Mouse (Mus musculus) bone marrow, adult 2 months (tissue): ENCODE results near the gene Smyd3. TPM values are rescaled to one million over a fixed set of nuclear protein-coding genes. Genes with fewer than 3 reads are reported as not detected.
"Not testable (repeated sequence)": the region's sequence is repeated elsewhere in the genome, so short reads cannot be mapped to it uniquely, and the experiment has no call there.

ENCODE experiments used
- H3K27ac ChIP-seq: fragments of 200-500 bp; 2 replicates; pipeline ENCODE4 v1.5.1; 2012; ENCODE audit warnings: low read depth, mild to moderate bottlenecking, control low read depth, inconsistent platforms, low read length; ENCODE audit not compliant: control insufficient read depth, poor library complexity, insufficient read depth
- H3K4me1 ChIP-seq: fragments of 200-500 bp; 2 replicates; pipeline ENCODE4 v1.6.1; 2011; ENCODE audit warnings: low read length; ENCODE audit not compliant: control insufficient read depth, insufficient read depth
- H3K4me3 ChIP-seq: fragments of 200-500 bp; replicated peaks from 2 replicates; pipeline ENCODE3; 2011; ENCODE audit warnings: mild to moderate bottlenecking, low read depth, low read length, control low read depth; ENCODE audit not compliant: control insufficient read depth
- CTCF ChIP-seq: fragments of 200-500 bp; IDR thresholded peaks from 2 replicates; pipeline ENCODE4 v1.5.1; 2011; ENCODE audit warnings: low read length, control low read depth; ENCODE audit not compliant: control insufficient read depth, insufficient read depth
- POLR2A ChIP-seq: fragments of 200-500 bp; IDR thresholded peaks from 2 replicates; pipeline ENCODE4 v1.6.1; 2011; ENCODE audit warnings: low read depth, mild to moderate bottlenecking, control low read depth, low read length, borderline replicate concordance; ENCODE audit not compliant: control insufficient read depth
- WGBS: fragments of 180-500 bp; shearing (Covaris S2); methylation state at CpG from one replicate; pipeline ENCODE4 v1.1.7; 2018; 5-methylcytosine and 5-hydroxymethylcytosine counted together
- polyA plus RNA-seq: library from polyadenylated mRNA; stranded (reverse); fragments of >200 nt; gene quantifications from 2 replicates; pipeline ENCODE4 v1.2.4, GENCODE M21; 2011; ENCODE audit warnings: low replicate concordance; ENCODE audit not compliant: missing spikeins, insufficient read depth, insufficient read length

Gene Smyd3
- polyA plus RNA-seq, 1 experiment = 20.8 TPM

DNA sequence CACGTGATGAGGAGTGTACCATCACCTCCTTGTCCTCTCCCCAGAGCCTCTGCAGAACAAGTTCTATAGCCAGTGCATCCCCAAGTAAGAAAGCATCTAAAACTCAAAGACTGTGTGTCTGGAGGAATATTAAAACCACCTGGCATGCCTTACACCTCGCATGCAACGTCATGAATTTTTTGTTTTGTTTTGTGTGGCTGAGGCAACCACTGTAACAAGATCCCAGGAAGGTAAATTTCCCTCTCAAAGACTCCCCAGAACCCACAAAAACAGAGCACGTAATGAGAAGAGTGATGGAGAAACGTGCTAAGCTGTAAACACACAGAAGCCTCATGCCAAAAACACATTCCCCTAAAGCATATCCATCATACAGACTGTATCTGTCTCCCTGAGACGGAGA is 222.2 kb downstream of the Smyd3 start:
- Histone ChIP-seq H3K27ac (no peak overlapping the region), H3K4me1 (no peaks in the 10 kb centered on the region), H3K4me3 (no peak overlapping the region)
- WGBS = 77% methylated on average over 6 of the region's 6 CpGs
- TF ChIP-seq POLR2A = no peak
- TF ChIP-seq CTCF = no peak

- 90% methylated on average over 8 of the region's 8 CpGs for WGBS
Observed at GRCm38 (mm10) chr1:179293772-179294353, 224.0 kb downstream of the Smyd3 start.

DNA sequence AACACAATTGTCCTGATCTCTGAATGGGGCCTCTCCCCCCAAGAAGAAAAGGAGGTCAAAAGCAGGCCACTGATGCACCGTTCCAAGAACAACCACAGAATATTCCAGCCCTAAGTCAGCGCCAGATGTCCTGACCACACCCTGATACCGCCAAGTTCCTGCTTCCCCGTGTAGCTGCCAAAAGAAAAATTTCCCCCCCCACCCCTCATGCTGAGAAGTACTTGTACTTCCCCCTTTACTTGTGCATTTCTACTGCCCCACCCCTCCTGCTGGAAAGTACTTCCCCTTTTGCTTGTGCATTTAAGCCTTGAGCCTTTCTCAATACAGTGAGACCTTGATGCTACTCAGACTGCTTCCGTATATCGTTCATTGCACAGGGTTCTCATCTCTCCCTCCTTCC is 227.7 kb downstream of the Smyd3 start:
- H3K27ac ChIP-seq, H3K4me1 ChIP-seq, H3K4me3 ChIP-seq: not testable (repeated sequence)
- WGBS = 88% methylated on average over 6 of the region's 6 CpGs

More at GRCm38 (mm10) chr1:179293772-179294353, 224.0 kb downstream of the Smyd3 start:
- no peak overlapping the region for H3K27ac ChIP-seq
- no peaks in the 10 kb centered on the region for H3K4me1 ChIP-seq
- TF ChIP-seq CTCF (no peak), POLR2A (no peak)
- no peak overlapping the region for H3K4me3 ChIP-seq

- H3K4me3 ChIP-seq = no peak overlapping the region
- no peaks in the 10 kb centered on the region for H3K4me1 ChIP-seq
- TF ChIP-seq POLR2A (no peak), CTCF (no peak)
- H3K27ac ChIP-seq = no peak overlapping the region
- 92% methylated on average over 3 of the region's 3 CpGs for WGBS
Observed at GRCm38 (mm10) chr1:179289744-179290143, 228.1 kb downstream of the Smyd3 start.

DNA sequence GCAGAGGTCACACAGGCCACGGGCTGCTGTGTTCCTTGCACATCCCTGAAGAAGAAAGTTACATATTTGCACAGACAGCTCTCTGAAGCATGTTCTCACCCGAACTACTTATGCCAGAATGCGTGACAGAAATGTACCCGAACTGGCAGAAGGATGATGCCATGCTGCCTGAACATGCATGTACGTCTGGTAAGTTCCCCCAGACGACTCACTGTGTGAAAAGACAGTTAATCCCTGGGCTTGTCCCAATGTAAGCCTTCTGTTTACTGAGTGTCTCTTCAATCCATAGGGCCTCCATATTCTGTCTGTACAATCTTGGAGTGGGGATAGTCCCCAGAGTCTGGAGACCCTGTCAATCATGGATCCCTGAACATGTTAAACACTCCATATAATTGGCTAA is 231.1 kb downstream of the Smyd3 start:
- H3K4me1 ChIP-seq = no peaks in the 10 kb centered on the region
- H3K27ac ChIP-seq = no peak overlapping the region
- no peak for TF ChIP-seq CTCF
- TF ChIP-seq POLR2A = no peak
- H3K4me3 ChIP-seq = no peak overlapping the region
- WGBS = 90% methylated on average over 6 of the region's 6 CpGs

DNA sequence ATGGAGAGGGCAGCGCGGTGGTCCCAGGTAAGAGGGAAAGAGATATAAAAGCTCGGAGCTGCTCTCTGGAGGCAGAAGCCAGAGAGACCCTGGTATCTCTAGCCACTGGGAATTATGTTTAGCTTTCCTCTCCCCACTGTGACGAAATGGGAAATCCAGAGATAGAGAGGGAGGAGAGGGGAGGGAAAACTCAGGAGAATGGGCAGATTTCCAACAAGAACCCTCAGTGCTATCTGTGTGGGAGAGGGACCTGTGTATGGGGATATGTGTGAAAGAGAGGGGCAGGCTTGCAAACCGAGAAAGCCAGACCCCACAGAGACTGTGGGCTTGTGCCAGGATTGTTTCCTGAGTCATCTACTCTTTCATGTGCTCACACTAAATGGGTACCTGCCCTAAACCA is 235.0 kb downstream of the Smyd3 start:
- TF ChIP-seq CTCF (no peak), POLR2A (no peak)
- no peaks in the 10 kb centered on the region for H3K4me1 ChIP-seq
- no peak overlapping the region for H3K27ac ChIP-seq
- H3K4me3 ChIP-seq = no peak overlapping the region
- WGBS = 83% methylated on average over 5 of the region's 5 CpGs

GRCm38 (mm10) chr1:179281401-179282121 is 236.3 kb downstream of the Smyd3 start:
- Histone ChIP-seq H3K4me3 (no peak overlapping the region), H3K4me1 (no peaks in the 10 kb centered on the region), H3K27ac (no peak overlapping the region)
- no peak for TF ChIP-seq POLR2A
- no peak for TF ChIP-seq CTCF
- 86% methylated on average over 13 of the region's 13 CpGs for WGBS

DNA sequence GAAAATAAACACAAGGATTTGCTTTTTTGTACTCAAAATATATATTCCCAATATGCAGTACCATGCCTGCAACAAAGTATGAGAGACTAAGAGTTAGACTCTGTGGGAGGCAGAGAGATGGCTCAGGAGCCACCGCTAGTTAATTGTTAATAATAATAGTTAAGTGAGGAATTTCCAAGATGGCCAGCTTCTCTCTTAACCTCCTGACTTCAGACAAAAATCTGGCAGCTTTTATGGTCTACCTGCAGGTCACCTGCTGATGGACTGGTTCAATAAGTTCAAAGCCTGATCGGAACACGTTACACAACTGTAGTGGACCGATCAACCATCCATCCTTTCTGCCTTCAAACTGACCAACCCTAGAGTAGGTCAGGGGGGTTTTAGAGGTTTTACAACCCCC is 238.7 kb downstream of the Smyd3 start:
- 86% methylated on average over 4 of the region's 4 CpGs for WGBS
- H3K4me3 ChIP-seq = no peak overlapping the region
- H3K27ac ChIP-seq = no peak overlapping the region
- TF ChIP-seq CTCF = no peak
- TF ChIP-seq POLR2A = no peak
- no peaks in the 10 kb centered on the region for H3K4me1 ChIP-seq

DNA sequence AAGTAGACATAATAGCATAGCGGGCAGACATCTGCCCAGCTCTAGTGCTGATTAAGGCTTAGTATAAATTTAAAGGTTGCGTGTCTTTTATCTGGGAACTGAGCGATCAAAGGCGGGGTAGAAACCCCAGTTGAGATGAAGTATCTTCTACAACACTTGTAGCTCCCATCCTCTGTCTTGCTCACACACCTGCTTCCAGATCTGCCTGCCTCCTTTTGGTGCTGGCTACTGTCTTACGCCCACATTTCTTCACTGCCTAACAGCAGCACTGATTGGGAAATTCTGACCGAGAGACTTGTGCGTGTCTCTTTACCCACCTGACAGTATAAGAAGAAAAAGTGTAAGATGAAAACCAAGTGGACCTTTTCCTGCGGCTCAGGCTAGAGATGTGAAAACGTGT is 240.5 kb downstream of the Smyd3 start:
- WGBS = 84% methylated on average over 9 of the region's 9 CpGs
- H3K27ac ChIP-seq = no peak overlapping the region
- H3K4me1 ChIP-seq = no peaks in the 10 kb centered on the region
- TF ChIP-seq CTCF (no peak), POLR2A (no peak)
- H3K4me3 ChIP-seq = no peak overlapping the region
